Mouse (Mus musculus) thymus, adult 2 months (tissue): ENCODE measurements around the gene Gm20683.

Source experiments
- CTCF ChIP-seq: fragments of 200-500 bp; IDR thresholded peaks from 2 replicates; pipeline ENCODE4 v1.5.1; 2012; ENCODE audit warnings: mild to moderate bottlenecking, control low read depth, low read length, moderate library complexity, borderline replicate concordance; ENCODE audit not compliant: control insufficient read depth, poor library complexity, insufficient read depth; ENCODE audit errors: extremely low read depth
- POLR2A ChIP-seq: fragments of 200-500 bp; IDR thresholded peaks from 2 replicates; pipeline ENCODE4 v1.6.1; 2012; ENCODE audit warnings: mild to moderate bottlenecking, low read length, control low read depth, moderate library complexity; ENCODE audit not compliant: control insufficient read depth, poor library complexity, insufficient read depth; ENCODE audit errors: extremely low read depth

DNA sequence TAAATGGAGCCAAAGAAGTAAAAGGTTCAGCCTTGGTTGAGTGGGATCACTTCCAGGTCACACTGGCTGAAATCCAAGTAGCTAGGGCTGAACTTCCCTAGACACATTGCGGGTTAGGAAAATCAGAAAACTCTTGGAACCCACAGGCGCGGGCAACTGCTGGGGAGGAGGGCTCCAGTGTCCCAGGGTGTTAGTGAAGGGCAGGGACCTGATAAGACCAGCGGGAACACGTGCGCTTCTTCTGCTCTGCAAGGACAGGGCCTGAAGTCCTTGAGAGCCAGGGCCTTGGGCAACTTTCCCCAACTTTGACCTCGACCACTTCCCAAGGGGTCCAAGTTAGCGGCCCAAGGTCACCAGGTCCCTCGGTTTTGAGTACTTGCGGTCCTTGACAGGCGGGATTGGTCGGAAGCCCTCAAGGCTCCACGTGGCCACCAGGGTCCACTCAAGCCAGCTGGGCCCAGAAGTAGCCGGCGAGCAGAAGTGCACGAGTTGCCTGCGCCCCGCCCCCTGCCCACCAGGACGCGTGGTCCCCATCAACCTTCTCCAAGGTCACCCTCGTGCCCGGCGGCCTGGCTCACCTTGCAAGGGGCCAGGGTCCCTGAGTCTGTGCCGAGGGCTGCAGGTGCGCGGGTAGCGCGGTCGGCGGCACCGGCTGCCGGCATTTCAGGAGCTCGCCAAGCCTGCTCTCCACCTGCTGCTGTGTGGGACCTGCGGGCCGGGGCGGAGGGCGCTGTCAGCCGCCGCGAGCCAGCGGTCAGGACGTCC lies 26.5 kb upstream of the Gm20683 start:
- TF ChIP-seq CTCF = 0 out of 2 replicates have a peak, but pooled peaks have one; percentile 34
- TF ChIP-seq POLR2A = no peak
